Mouse (Mus musculus): ENCODE measurements around the gene Fgf14.
"Not testable (repeated sequence)": the region's sequence is repeated elsewhere in the genome, so short reads cannot be mapped to it uniquely, and the experiment has no call there.

The Fgf14 gene

DNA sequence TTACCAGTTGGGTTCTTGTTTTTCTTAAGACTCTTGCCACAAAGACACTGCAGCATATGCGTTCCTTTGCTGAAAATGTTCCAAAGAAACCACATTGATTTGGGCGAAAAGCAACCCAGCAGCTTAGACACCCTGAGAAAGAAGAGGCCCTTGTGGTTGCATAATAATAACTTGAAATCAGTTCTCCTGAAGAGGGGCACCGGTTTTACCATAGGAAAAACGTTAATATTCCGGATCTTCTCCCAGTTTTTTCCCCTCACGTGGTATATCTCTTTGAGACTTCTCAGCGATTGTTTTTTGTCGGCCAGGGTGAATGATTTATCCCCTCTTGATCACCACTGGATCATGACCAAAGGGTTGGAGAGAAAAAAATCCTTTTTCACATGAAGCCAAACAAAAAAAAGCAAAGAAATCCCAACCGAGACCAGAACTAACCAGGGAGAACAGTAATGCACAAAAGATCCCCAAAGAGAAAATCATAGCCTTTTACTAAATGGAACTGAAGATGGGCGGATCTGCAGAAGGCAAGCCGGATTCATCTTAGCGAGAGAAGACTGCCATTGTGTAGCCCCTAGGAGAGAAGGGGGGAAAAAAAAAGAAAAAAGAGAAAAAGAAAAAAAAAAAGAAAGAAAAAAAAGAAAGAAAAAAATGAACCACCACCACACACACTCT lies at the start of gene Fgf14:
Fgf14 (minus strand) TSS at position 622 of the 672 bp plus-strand sequence.
- POLR2A ChIA-PET, result no interaction called here
- CTCF ChIA-PET, result interaction anchor here in 2 of 4 experiments (0.6 to 0.7 kb wide), 2 partner anchors 66 to 230 kb away, joined by 3 read pairs; no protein-coding TSS in a partner anchor

DNA sequence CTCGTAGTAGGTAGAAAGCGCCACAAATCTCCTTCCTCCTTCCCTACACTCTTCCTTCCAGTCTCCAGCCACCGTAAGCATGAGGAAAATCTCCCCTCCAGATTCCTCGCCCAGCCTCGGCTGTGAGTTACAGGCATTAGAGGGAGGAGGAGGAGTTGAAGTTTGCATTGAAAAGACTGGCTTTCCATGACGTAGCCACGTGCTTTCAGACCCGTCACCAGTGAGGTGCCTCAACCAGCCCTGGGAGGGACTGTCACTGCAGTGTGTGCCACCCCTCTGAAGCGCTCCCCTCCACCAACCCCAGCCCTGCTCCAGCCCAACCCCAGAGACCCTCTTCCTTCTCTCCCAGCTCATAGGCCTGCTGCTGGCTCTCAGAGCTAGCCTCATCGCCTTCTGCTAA lies 452 bp upstream of the Fgf14 start:
- ChIA-PET POLR2A (no interaction called here), CTCF (no interaction called here)

DNA sequence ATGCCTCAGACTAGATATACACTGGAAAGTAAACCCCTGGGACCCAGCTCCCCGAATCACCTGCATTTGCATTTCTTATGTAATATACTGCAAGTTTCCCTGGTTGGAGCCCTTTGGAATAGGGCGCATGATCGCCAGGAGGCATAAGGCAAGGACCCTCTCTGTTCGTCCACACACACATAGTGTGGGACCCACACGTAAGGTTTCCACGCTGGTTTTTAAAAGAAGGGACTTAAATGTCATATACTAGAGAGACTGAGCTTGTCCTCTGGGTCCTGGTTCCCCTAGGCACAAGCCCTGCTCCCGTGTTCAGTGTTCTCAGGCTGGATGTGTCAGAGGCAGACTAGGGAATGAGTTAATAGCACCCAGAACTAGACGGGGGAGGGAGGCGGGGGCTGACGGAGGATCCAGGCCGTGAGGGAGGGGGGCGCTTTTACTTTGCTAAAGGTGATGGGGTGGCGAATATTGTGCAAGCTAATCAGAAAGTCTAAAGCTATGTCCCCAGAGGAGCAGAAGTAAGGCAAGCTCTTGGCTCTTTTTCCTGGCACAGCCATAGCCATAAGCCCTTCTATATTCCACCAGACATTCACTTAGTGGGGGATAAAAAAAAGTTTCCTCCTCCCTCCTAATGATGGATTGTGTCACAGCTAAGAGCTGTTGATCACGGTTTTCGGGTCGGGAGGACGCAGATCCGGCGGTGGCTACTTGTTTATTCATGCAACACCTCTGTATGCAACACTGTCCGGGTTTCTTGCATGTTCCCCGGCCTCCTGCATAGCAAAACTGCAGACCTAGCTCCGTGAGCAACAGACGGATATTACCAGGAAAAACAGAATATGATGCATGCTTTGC lies 1.0 kb downstream of the Fgf14 start:
- CTCF ChIA-PET, result interaction anchor here in 2 of 4 experiments (0.6 to 0.7 kb wide), 2 partner anchors 66 to 229 kb away, joined by 3 read pairs; no protein-coding TSS in a partner anchor
- POLR2A ChIA-PET, result interaction anchor here in 1 of 4 experiments (1.0 kb wide), 1 partner anchor 37 kb away, joined by 3 read pairs; no protein-coding TSS in a partner anchor

DNA sequence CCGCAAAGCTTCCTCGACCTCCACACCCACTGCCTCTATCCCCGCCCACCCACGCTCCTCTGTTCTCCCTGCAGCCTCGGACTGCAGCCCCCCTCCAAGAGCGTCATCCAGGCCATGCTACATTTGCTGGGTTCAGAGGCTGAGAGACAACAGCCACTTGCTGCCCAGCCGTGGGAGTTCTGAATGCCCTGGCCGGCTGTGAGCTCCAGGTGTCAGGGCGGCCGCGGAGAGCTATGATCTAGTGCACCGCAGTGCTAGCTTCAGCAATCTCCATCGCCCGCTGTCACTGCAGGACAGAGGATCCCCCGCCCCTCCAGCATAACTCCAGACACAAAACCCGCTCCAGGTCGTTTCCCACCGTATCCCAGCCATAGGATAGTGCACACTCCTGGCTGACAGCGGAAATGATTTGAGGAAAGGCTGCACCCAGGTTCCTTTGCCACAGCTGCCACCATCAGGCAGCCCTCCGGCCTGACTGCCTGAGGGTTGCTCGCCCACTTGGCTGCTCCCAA lies 1.7 kb downstream of the Fgf14 start:
- POLR2A ChIA-PET, result interaction anchor here in 1 of 4 experiments (1.0 kb wide), 1 partner anchor 36 kb away, joined by 3 read pairs; no protein-coding TSS in a partner anchor
- CTCF ChIA-PET, result no interaction called here

DNA sequence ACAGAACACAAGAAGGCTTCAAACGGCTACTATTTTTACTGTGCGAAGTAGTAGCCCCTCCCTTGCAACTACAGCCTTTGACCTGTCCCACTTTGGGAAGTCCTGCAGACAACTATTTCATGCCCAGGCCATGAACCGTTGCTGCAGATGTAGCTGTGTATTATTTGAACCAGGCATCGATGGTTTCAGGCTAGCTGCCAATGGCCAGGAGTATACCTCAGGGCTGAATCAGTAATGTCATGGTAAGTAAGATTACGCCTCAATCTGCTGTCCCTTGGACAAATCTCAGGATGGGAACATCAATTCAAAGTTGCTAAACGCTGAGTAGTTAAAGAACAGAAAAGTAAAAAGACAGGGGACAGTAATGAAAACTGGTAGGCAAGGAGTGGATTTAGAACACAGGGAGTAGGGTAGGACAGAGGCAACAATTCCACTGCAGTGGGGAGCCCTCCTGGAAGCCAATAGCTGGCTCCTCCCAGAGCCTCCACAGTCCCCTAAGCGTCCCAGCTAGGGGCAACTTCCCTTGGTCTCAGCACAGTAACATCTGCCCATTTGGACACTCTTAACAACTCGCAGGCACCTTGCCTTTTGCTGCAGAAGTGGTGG lies 2.3 kb downstream of the Fgf14 start:
- POLR2A ChIA-PET, result no interaction called here
- CTCF ChIA-PET, result no interaction called here

DNA sequence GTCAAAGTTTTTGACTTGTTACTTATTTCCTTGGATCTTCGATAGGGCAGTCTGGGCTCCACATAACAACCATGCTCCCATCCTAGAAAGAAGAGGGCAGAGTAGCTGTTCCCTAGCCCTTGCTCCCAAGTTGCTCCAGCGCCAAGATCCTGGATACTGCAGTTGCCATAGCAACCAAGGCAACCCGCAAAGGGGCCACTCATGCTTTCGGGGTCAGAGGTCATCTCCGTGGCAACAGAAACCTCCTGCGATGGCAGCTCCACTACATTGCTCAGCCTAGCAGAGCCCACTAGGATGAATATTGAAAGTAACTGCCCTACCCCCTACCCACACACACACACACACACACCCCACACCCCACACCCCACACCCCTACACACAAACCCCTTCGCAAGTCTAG lies 7.2 kb downstream of the Fgf14 start:
- POLR2A ChIA-PET, result no interaction called here
- CTCF ChIA-PET, result no interaction called here

DNA sequence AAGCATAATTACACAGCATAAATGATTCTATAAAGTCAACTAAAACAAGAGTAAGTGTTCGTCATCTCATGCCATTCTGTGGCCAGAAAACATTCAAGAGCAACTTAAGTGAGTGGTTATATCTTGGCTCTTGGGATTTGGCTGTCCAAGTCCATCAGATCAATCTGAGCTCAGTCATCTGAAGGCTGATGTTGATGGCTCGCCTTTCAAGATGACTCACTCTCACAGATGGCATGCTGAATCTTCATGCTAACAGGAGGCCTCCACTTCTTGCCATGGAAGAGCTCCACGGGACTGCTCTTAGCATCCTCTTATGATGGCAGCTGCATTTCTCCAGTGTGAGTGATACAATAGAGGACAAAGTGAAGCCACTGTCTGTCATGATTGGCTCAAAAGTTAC lies 34.1 kb downstream of the Fgf14 start:
- CTCF ChIA-PET, result no interaction called here
- POLR2A ChIA-PET, result no interaction called here

DNA sequence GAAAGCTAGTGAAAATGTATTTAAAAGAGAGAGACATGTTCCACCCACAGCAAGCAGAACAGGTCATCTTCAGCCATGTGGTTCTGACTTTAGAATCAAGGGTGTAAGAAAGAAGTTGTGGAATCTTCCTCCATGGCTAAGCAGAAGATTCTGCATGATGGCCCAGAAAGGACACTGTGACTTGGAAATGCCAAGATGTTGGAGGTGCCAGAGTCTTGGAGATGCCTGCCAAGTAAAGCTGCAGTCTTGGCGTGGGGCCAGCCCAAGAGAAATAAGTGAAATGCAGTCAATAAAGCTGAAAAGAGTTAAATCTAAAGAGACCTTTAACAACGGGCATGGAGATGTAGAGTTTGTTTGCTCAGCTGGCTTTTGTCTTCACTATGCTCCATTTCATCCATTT lies 42.0 kb downstream of the Fgf14 start:
- CTCF ChIA-PET, result no interaction called here
- POLR2A ChIA-PET, result no interaction called here

DNA sequence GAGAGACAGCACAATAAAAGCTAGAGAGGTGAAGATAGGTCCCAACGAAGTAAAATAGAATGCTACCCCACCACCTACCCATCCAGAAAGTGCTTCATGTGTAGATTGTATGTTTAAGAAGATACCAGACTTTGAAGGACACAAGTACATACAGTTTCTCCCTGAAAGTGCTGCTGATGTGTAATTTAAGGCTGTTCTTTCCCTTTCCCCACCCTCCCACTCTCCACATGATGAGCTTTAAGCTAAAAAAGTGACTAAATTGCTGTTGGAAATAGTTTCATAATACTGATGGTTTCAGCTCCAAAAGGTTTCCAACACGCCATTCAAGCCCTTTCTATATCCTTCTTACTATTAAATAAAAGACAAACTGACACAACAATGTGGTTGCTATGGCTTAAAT lies 63.5 kb downstream of the Fgf14 start:
- ChIA-PET CTCF (no interaction called here), POLR2A (no interaction called here)

DNA sequence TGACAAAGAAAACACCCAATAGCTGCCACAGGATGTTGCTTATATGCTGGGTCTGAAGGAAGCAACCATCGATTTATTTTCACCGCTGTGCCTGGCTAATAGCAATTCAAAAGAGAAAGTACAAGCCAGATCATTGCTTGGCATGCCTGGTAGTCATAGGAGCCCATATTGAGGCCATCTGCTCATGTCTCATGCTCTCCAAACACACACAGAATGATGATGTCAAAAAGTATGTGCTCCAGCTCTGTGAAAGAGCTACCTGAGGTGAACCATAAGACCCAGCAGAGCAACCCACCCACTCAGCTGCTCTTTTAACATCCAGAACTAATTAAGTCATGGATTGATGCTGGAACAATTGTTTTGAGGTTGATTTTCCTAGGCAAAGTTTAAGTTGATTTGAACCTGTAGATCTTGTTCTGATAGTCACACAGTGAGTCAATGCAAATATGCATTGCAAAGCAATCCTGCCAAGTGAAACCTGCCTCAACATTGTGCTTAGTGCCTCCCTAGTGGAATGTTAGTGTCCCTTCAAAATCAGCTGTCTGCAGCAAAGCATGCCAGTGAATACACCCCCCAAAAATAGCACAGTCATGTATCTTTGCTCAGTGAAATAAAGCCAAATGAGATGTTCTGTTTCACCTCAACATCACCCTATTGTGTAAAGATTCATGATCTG lies 70.8 kb downstream of the Fgf14 start:
- ChIA-PET POLR2A (no interaction called here), CTCF (no interaction called here)

DNA sequence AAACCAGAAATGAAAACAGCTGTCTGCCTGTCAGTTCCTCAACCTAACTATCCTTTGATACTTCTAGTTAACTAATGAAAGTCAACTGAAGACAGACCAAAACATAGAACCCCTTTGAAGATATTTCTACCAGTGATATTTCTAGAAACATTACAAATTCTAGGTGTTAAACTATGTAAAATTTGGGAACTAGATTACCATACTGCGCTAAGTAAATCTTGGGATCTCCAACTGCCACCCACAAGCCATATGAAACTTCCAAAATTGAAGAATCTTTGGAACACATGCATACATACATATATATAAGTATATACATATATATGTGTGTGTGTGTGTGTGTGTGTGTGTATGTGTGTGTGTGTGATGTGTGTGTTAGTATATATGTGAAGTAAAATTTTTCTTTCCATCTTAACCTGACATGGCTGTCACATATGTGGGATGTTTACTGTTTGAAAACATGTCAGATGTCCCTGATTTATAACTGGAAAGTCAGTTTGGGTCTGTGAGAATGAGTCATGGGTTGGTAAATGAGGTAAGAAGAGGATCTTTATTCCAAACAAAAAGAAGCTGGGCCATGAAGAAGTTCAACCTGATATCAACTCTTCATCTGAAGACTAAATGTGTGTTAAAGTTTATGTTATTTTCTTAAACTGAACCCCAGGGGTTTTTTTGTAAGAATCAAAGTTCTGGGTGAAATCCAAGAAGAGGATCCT lies 71.7 kb downstream of the Fgf14 start:
- ChIA-PET CTCF (no interaction called here), POLR2A (no interaction called here)

DNA sequence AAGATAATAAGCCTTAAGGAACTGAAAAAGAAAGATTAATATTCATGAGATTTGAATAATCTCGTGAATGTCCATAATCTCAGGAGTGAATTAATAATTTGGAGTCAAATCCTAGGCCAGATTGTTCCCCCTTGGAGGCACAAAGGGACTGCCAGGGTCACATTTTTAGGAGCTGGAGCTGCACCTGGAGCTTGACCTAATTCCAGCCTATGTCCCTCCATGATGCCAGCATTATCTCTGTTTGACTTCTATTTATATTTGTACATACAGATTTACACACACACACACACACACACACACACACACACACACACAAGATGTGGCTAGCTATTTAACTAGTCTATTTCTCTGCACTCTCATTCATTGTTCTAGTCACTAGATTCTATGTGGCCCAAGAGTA lies 100.4 kb downstream of the Fgf14 start:
- CTCF ChIA-PET, result no interaction called here

DNA sequence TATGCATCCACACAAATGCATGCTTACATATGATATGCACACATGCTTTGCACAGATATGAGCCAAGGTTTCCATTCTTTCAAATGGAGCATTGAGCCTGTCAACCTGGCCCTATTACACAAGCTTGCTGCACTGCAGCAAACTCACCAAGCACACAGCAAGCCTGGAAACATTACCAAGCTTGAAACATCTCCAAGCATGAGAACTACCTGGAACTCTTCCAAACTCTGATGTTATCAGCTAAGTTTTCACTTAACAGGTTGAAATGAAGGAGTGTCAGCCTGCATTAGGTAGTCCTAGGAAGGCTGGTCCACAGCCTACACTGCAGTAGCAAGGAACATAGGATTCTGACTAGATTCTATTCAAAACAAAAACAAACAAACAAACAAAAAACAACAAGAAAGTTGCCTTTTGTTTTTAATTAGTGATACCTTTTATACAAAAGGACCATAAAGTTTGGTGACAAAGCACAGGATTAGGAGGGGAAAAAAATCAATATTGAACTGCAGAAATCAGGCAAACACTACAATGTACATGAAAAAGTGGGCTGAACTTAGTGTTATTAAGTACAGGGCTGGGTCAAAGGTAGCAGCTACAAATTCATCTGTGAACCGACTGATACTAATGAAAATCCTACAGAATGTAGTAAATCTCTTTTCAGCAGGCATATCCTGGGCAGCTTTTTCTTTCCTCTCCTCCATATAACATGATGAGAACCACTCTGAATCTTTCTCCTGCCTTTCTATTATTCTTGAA lies 101.6 kb downstream of the Fgf14 start:
- POLR2A ChIA-PET, result no interaction called here

More for the DNA sequence above, 100.4 kb downstream of the Fgf14 start:
- POLR2A ChIA-PET, result no interaction called here

DNA sequence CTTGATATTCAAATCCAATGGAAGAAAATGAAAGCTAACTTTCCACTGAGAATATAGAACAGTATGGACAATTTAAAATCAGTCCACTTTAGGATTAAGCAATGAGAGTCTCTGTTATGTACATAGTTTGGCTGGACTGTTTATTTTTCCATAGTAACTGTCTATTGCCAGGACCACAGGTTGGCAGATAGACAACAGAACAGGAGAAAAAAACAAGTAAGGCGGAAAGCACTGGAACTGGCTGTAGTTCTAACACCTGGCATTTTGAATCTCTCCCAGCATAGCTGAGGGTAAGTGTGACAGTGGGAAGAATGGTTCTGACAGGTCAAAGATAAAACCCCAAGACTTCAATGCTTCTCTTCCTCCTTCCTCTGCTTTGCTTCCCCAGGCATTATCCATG lies 110.5 kb downstream of the Fgf14 start:
- POLR2A ChIA-PET, result no interaction called here
- CTCF ChIA-PET, result no interaction called here

More for the DNA sequence above, 101.6 kb downstream of the Fgf14 start:
- CTCF ChIA-PET, result interaction anchor here in 1 of 4 experiments (0.6 kb wide), 1 partner anchor 14 kb away, joined by 7 read pairs; no protein-coding TSS in a partner anchor

DNA sequence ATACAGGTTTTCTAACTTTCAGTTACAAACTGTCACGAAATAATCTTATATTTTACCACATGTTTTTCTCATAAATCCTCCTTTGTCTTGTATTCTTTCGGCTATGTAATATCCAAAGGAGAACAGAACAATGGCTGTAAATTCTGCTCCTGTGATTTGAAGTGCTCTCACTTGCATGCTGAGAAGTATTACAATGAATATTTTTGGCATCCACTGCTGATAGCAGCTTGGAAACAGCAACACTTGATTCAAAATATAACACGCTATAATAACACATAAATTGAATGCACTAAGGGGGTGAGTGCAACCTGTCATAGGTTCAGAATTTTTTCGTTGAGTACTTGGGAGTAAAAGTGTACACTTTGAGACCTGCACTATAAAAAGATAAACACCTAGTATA lies 115.4 kb downstream of the Fgf14 start:
- POLR2A ChIA-PET, result no interaction called here
- CTCF ChIA-PET, result interaction anchor here in 1 of 4 experiments (0.6 kb wide), 1 partner anchor 14 kb away, joined by 7 read pairs; no protein-coding TSS in a partner anchor

DNA sequence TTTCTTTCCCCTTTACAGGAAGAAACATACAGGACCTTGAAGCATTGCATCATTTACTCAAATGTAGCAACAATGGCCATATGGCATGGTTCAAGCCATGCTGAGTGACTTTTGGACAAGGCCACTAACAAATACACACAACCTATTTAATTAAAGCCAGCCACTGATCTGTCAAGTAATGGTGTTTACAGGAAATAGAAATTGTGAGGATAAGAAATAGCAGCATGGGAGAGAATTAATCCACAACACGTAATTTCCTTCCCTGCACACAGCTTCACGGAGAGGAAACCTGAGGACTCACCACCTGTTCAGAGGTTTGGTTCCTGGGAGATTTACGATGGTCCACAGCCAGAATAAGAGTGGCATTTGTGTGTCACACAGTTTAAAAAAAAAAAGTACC lies 140.8 kb downstream of the Fgf14 start:
- POLR2A ChIA-PET, result no interaction called here
- CTCF ChIA-PET, result no interaction called here

DNA sequence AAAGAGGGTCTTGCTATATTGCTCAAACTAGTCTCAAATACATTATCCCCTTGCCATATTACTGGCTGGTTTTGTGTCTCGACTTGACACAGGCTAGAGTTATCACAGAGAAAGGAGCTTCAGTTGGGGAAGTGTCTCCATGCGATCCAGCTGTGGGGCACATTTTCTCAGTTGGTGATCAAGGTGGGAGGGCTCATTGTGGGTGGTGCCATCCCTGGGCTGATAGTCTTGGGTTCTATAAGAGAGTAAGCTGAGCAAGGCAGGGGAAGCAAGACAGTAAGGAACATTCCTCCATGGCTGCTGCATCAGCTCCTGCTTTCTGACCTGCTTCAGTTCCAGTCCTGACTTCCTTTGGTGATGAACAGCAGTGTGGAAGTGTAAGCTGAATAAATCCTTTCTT lies 141.6 kb downstream of the Fgf14 start:
- POLR2A ChIA-PET, CTCF ChIA-PET: not testable (repeated sequence)

DNA sequence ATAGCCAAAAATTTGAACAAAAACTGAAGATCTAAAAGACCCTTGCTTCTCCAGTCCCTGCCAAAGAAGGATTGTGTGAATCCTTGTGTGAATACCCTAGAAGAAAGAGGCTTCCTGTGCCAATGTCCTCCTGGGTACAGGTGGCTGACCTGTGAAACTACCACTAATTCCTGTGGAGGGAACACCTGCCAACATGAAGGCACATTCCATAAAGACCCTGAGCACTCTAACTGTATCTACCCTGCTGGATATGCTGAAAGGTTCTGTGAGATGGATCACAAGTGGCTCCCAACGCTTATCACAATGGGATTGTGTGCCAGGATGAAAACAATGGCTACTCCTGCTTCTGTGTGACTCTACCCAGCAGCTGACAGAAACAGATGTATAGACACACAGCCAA lies 144.9 kb downstream of the Fgf14 start:
- ChIA-PET CTCF (no interaction called here), POLR2A (no interaction called here)

DNA sequence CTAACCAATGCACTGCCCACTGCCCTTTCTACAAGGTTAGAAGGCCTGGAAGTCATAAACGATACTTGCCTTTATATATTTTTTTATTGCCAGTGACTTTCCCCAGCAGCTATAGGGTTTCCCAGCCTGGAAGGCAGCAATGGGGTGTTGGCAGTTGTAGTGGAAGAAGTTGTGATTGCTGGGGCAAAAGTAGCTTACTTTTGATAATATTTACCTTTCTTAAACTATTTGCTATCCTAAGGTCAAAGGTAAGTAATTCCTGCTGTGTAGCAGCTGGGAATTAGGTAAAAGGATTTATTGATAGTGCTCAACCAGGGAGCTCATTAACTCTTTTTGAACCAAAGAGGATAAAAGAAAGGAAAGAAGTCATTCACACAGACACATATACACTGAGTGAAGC lies 164.9 kb downstream of the Fgf14 start:
- ChIA-PET CTCF (no interaction called here), POLR2A (no interaction called here)

Data from embryonic stem cell, embryonic (primary cell).